Comparison of ENCODE assay signal across 10 mouse cellular contexts in genomic region chr7:3474291-3475080, GRCm38 (mm10). TPM values are rescaled to one million over a fixed set of nuclear protein-coding genes. Genes with fewer than 3 reads are reported as not detected.
A peak's percentile ranks its signal among the peaks of the same experiment; 100 is the strongest.
DNase-seq lines count a peak whose midpoint lies in the region; ATAC-seq lines count a peak whose summit lies in the region.
"Had no signal": no experiment of that assay in that cellular context is flagged by ENCODE, and none has a peak within 500 bp of the region (broad histone marks: within the 10 kb centered on the region; RNA-seq: fewer than 3 reads in every experiment).

No protein-coding gene starts in this region.

- no peak for DNase-seq in heart, postnatal 25 days (ENCODE audit: low spot score)
- peak; percentile 77 for DNase-seq in embryo, embryonic 10 days (ENCODE audit: low spot score)
- no peak for DNase-seq in thymus, adult 18-20 months
- no peak for DNase-seq in layer of hippocampus, adult 18-20 months (ENCODE audit: low spot score in 2 of 2)
- no peak for DNase-seq in layer of hippocampus, adult 9-11 months
- DNase-seq: cerebellum, adult 18-20 months had no signal

- no peak overlapping the region for H3K9ac ChIP-seq in heart, embryonic 15.5 days
- no peak overlapping the region for H3K9ac ChIP-seq in hindbrain, embryonic 16.5 days (ENCODE audit: low read depth, low read length)
- no peak overlapping the region for H3K9ac ChIP-seq in midbrain, embryonic 16.5 days (ENCODE audit: low read depth, low read length)

- peak overlapping the region; percentile 47 for H3K4me2 ChIP-seq in heart, embryonic 15.5 days
- H3K4me2 ChIP-seq in hindbrain, embryonic 16.5 days (ENCODE audit: low read length): peak overlapping the region; percentile 38
- H3K4me2 ChIP-seq in midbrain, embryonic 16.5 days (ENCODE audit: low read length): peak overlapping the region; percentile 34

- no peak for ATAC-seq in heart, embryonic 15.5 days (replicated peaks; ENCODE audit: insufficient number of reproducible peaks, insufficient read depth, low FRiP score, low read depth)
- peak; percentile 69 for ATAC-seq in hindbrain, embryonic 16.5 days
- no peak for ATAC-seq in midbrain, embryonic 16.5 days

- H3K36me3 ChIP-seq in heart, embryonic 15.5 days: no peaks in the 10 kb centered on the region
- no peaks in the 10 kb centered on the region for H3K36me3 ChIP-seq in hindbrain, embryonic 16.5 days (ENCODE audit: control insufficient read depth, insufficient read depth, low read length)
- no peaks in the 10 kb centered on the region for H3K36me3 ChIP-seq in midbrain, embryonic 16.5 days (ENCODE audit: control insufficient read depth, insufficient read depth, low read length)

- no peaks in the 10 kb centered on the region for H3K9me3 ChIP-seq in heart, embryonic 15.5 days (replicated peaks)
- H3K9me3 ChIP-seq in hindbrain, embryonic 16.5 days (ENCODE audit: control insufficient read depth, low read length): no peaks in the 10 kb centered on the region
- H3K9me3 ChIP-seq in midbrain, embryonic 16.5 days (replicated peaks; ENCODE audit: control insufficient read depth, low read length, poor library complexity, severe bottlenecking): no peaks in the 10 kb centered on the region

- H3K4me1 ChIP-seq in heart, embryonic 15.5 days (replicated peaks): no peaks in the 10 kb centered on the region
- no peaks in the 10 kb centered on the region for H3K4me1 ChIP-seq in hindbrain, embryonic 16.5 days (ENCODE audit: control insufficient read depth, insufficient read depth, low read depth, low read length)
- H3K4me1 ChIP-seq in midbrain, embryonic 16.5 days (ENCODE audit: control insufficient read depth, insufficient read depth, low read length): 0 out of 2 replicates have a peak, but pooled peaks cover 3% of the 10 kb centered on the region

- H3K27ac ChIP-seq in heart, embryonic 15.5 days: no peak overlapping the region
- no peak overlapping the region for H3K27ac ChIP-seq in hindbrain, embryonic 16.5 days (ENCODE audit: low read depth, low read length)
- H3K27ac ChIP-seq in midbrain, embryonic 16.5 days (ENCODE audit: low read length): no peak overlapping the region

- intact Hi-C loops in heart, postnatal 25 days (cut with DNase I): no loop called here

- H3K4me3 ChIP-seq in heart, embryonic 15.5 days: 0 out of 2 replicates have a peak overlapping the region, but pooled peaks have one; percentile 2
- H3K4me3 ChIP-seq in hindbrain, embryonic 16.5 days (ENCODE audit: low read length): no peak overlapping the region
- H3K4me3 ChIP-seq in midbrain, embryonic 16.5 days (ENCODE audit: low read depth, low read length): no peak overlapping the region

- no peaks in the 10 kb centered on the region for H3K27me3 ChIP-seq in heart, embryonic 15.5 days
- H3K27me3 ChIP-seq in hindbrain, embryonic 16.5 days (replicated peaks; ENCODE audit: control insufficient read depth, insufficient read depth, low read length): no peaks in the 10 kb centered on the region
- no peaks in the 10 kb centered on the region for H3K27me3 ChIP-seq in midbrain, embryonic 16.5 days (ENCODE audit: control insufficient read depth, insufficient read depth, low read depth, low read length)

- WGBS in heart, embryonic 15.5 days: 9% methylated on average over 18 of the region's 19 CpGs
- WGBS in hindbrain, embryonic 16.5 days: 9% methylated on average over 19 of the region's 19 CpGs
- 5% methylated on average over 19 of the region's 19 CpGs for WGBS in midbrain, embryonic 16.5 days

RNA-seq across cellular contexts. Expression of gene Tarm1, which starts 27.9 kb away (rescaled TPM):
- 0.24 TPM in 1 of 2 replicates, not detected in the other for polyA plus RNA-seq in heart, embryonic 15.5 days (2015; fragmentation: Nextera tagmentation; extraction: Ambion mirVana)
- total RNA-seq in heart, postnatal 25 days (2021): not detected
- not detected in 2 replicates for polyA plus RNA-seq in hindbrain, embryonic 16.5 days (2015; fragmentation: Nextera tagmentation; extraction: Ambion mirVana)
- polyA plus RNA-seq in midbrain, embryonic 16.5 days (2015; fragmentation: Nextera tagmentation; extraction: Ambion mirVana): not detected in 2 replicates
- not detected for total RNA-seq in layer of hippocampus, adult 18-20 months (2021)
- total RNA-seq: layer of hippocampus, postnatal 10 days had no signal

RNA-seq across cellular contexts. Expression of gene Cacng6, which starts 50.5 kb away (rescaled TPM):
- polyA plus RNA-seq in heart, embryonic 15.5 days (2015; fragmentation: Nextera tagmentation; extraction: Ambion mirVana): 17.8 and 20.7 TPM in 2 replicates
- under 1 TPM; 0.45 to 0.70 TPM for total RNA-seq in heart, postnatal 25 days (2021)
- polyA plus RNA-seq in hindbrain, embryonic 16.5 days (2015; fragmentation: Nextera tagmentation; extraction: Ambion mirVana): 0.62 TPM in 1 of 2 replicates, not detected in the other
- 0.10 TPM in 1 of 2 replicates, not detected in the other for polyA plus RNA-seq in midbrain, embryonic 16.5 days (2015; fragmentation: Nextera tagmentation; extraction: Ambion mirVana)
- 1 to 10 TPM; 1.3 to 1.5 TPM for total RNA-seq in layer of hippocampus, adult 18-20 months (2021)

Comparison
In these comparisons a context has a peak if more than half of its experiments do, and no peak if none do; other contexts are left out.
1. RNA of gene Cacng6, which starts 50.5 kb away (polyA plus RNA-seq): 17.8 to 20.7 TPM in heart, embryonic 15.5 days; 0.62 TPM in hindbrain, embryonic 16.5 days and 0.10 TPM in midbrain, embryonic 16.5 days; every median in the first group is over 10 times any median in the second.
2. Peak in every context shown above with its lines, with median percentiles within 50 percentile points of each other: H3K4me2 ChIP-seq.